Mouse (Mus musculus) brain, embryonic 14.5 days (tissue): ENCODE measurements at regions not wholly inside any gene's neighbourhood (a gene's known extent, or its start where the extent isn't known, plus 50 kb on each side); places are given as distances from the start of the nearest gene placed in this dataset.

ENCODE experiments used
- CTCF ChIP-seq: fragments of 200-500 bp; IDR thresholded peaks from 2 replicates; pipeline ENCODE4 v1.5.1; 2012; ENCODE audit warnings: inconsistent platforms, mild to moderate bottlenecking, moderate library complexity, borderline replicate concordance; ENCODE audit not compliant: insufficient read depth, insufficient read length; ENCODE audit errors: extremely low read depth
- POLR2A ChIP-seq: fragments of 200-500 bp; IDR thresholded peaks from 2 replicates; pipeline ENCODE4 v1.6.1; 2012; ENCODE audit warnings: mild to moderate bottlenecking, inconsistent platforms, borderline replicate concordance; ENCODE audit not compliant: poor library complexity, insufficient read depth, insufficient read length, severe bottlenecking; ENCODE audit errors: extremely low read depth

DNA sequence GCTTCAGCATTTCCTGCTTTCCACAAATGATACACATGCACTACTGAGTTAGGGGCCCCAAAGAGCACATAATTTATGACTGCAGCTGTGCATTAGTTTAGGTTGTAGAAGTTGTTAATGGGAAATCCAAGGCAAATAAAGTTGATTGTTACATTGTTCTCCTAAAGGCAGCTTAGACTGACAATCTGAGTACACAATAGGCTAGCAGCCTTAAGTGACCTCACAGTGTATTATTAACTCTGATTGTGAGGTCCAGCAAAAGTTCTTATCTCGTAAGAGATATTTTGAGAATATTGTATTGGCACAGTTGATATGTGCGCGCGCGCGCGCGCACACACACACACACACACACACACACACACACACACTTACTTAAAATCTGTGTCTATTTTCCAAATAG, 70.5 kb upstream of the Yae1d1 start:
- TF ChIP-seq CTCF (no peak), POLR2A (no peak)
